Mouse (Mus musculus) left cerebral cortex, postnatal 25 days (tissue): ENCODE results near the gene Ccdc110. TPM values are rescaled to one million over a fixed set of nuclear protein-coding genes. Genes with fewer than 3 reads are reported as not detected.
A peak's percentile ranks its signal among the peaks of the same experiment; 100 is the strongest.

Source experiments
- DNase-seq, 2 experiments: peaks; one replicate each; pipeline ENCODE4 v3.0.0; 2022; ENCODE audit warnings: low spot score in 2 of 2, mixed read lengths in 1 of 2
- intact Hi-C: fragments of 180-260 bp; cut with DNase I; formaldehyde crosslinking; loops from one replicate; pipeline ENCODE4 v1.15.1; 2025
- total RNA-seq, 2 experiments: library from RNA; stranded (reverse); gene quantifications; 2 replicates each; pipeline ENCODE4 v1.2.3; 2021

The Ccdc110 gene
- total RNA-seq, 2 experiments from 2014 or later = 1.3 to 1.4 TPM

GRCm38 (mm10) chr8:45975126-45975836 lies 40.9 kb downstream of the Ccdc110 start, which contains the start of the genes 1700029J07Rik and Ufsp2:
Gene 1700029J07Rik (minus strand): TSS chr8:45975252.
Gene Ufsp2 (plus strand): TSS chr8:45975528.
- DNase-seq = peak; percentile 99 to 100
- intact Hi-C loops = loop anchor here (10.0 kb wide), 1 partner anchor 180 kb away; the partner anchor contains the start of genes Cfap97 and Snx25

GRCm38 (mm10) chr8:45975837-45976468 lies 41.5 kb downstream of the Ccdc110 start:
- intact Hi-C loops = loop anchor here (10.0 kb wide), 1 partner anchor 179 kb away; the partner anchor contains the start of genes Cfap97 and Snx25
- DNase-seq = no peak

- DNase-seq = no peak
- intact Hi-C loops = no loop called here
Measured at GRCm38 (mm10) chr8:45986665-45987064, 52.2 kb downstream of the Ccdc110 start.

- intact Hi-C loops = no loop called here
- DNase-seq = no peak
Measured at GRCm38 (mm10) chr8:45988189-45988588, 53.8 kb downstream of the Ccdc110 start.

- no peak for DNase-seq
- intact Hi-C loops = no loop called here
Measured at GRCm38 (mm10) chr8:45990631-45991310, 56.4 kb downstream of the Ccdc110 start.

Other genes with a start within 250 kb of the Ccdc110 start
- gene Pdlim3, start 49.2 kb upstream of the Ccdc110 start, total RNA-seq = 1 to 10 TPM; 2.7 TPM
- gene 1700029J07Rik, start 40.6 kb downstream of the Ccdc110 start, total RNA-seq = 1 to 10 TPM; 1.7 to 2.7 TPM
- 10 to 100 TPM; 50.8 to 57.1 TPM for gene Ufsp2, start 40.9 kb downstream of the Ccdc110 start, total RNA-seq
- gene Lrp2bp, start 64.7 kb downstream of the Ccdc110 start, total RNA-seq = under 1 TPM; 0.30 to 0.78 TPM
- 10 to 100 TPM in 1 of 2 experiments, 1 to 10 TPM in 1; 9.2 to 14.3 TPM for gene Ankrd37, start 71.1 kb downstream of the Ccdc110 start, total RNA-seq
- gene Cfap97, start 217.2 kb downstream of the Ccdc110 start, total RNA-seq = 10 to 100 TPM; 21.4 to 22.8 TPM
- 10 to 100 TPM; 46.3 to 48.2 TPM for gene Snx25, start 217.5 kb downstream of the Ccdc110 start, total RNA-seq